Mouse (Mus musculus) kidney, adult 2 months (tissue): ENCODE measurements at regions not wholly inside any gene's neighbourhood (a gene's known extent, or its start where the extent isn't known, plus 50 kb on each side); places are given as distances from the start of the nearest gene placed in this dataset.

Experiments
- DNase-seq: peaks from one replicate; pipeline ENCODE4 v3.0.0; 2021
- H3K27ac ChIP-seq: fragments of 200-500 bp; 2 replicates; pipeline ENCODE4 v1.5.1; 2012; ENCODE audit warnings: low read depth, low read length, control low read depth, inconsistent platforms; ENCODE audit not compliant: insufficient read depth
- H3K27me3 ChIP-seq: fragments of 200-500 bp; replicated peaks from 2 replicates; pipeline ENCODE4 v1.6.1; 2012; ENCODE audit warnings: mild to moderate bottlenecking, moderate library complexity, low read length, inconsistent platforms; ENCODE audit not compliant: control insufficient read depth, insufficient read depth
- H3K36me3 ChIP-seq: fragments of 200-500 bp; 2 replicates; pipeline ENCODE4 v1.6.1; 2012; ENCODE audit warnings: mild to moderate bottlenecking, moderate library complexity, low read length, inconsistent platforms; ENCODE audit not compliant: control insufficient read depth, insufficient read depth
- H3K4me1 ChIP-seq: fragments of 200-500 bp; 2 replicates; pipeline ENCODE4 v1.6.1; 2011; ENCODE audit warnings: low read length; ENCODE audit not compliant: control insufficient read depth, insufficient read depth
- H3K4me3 ChIP-seq: fragments of 200-500 bp; 2 replicates; pipeline ENCODE4 v1.5.1; 2011; ENCODE audit warnings: mild to moderate bottlenecking, low read depth, low read length, control low read depth; ENCODE audit not compliant: insufficient read depth
- CTCF ChIP-seq: fragments of 200-500 bp; conservative IDR thresholded peaks from 2 replicates; pipeline ENCODE4 v1.5.1; 2011; ENCODE audit warnings: low read depth, mild to moderate bottlenecking, control low read depth, low read length, moderate library complexity, mixed read lengths; ENCODE audit not compliant: insufficient read depth, insufficient read length
- POLR2A ChIP-seq: fragments of 200-500 bp; IDR thresholded peaks from one replicate; pipeline ENCODE4 v1.6.1; 2011; ENCODE audit warnings: low read depth, low read length, control low read depth
- WGBS: fragments of 180-500 bp; shearing (Covaris S2); methylation state at CpG from one replicate; pipeline ENCODE4 v1.1.7; 2018; 5-methylcytosine and 5-hydroxymethylcytosine counted together

GRCm38 (mm10) chr6:98872334-98872733, 529.8 kb upstream of the Gm765 start:
- Histone ChIP-seq H3K27ac (no peak overlapping the region), H3K36me3 (no peaks in the 10 kb centered on the region), H3K27me3 (no peaks in the 10 kb centered on the region; the same call in 1 of the 2 replicates), H3K4me3 (no peak overlapping the region), H3K4me1 (no peaks in the 10 kb centered on the region)
- TF ChIP-seq CTCF (no peak), POLR2A (no peak)
- DNase-seq: no peak
- WGBS: 51% methylated on average over 3 of the region's 3 CpGs

GRCm38 (mm10) chr6:98869772-98870171, 527.2 kb upstream of the Gm765 start:
- no peak for DNase-seq
- H3K27ac ChIP-seq: no peak overlapping the region
- H3K36me3 ChIP-seq: no peaks in the 10 kb centered on the region
- 88% methylated on average over 6 of the region's 6 CpGs for WGBS
- no peak overlapping the region for H3K4me3 ChIP-seq
- no peaks in the 10 kb centered on the region; the same call in 1 of the 2 replicates for H3K27me3 ChIP-seq
- H3K4me1 ChIP-seq: no peaks in the 10 kb centered on the region
- no peak for TF ChIP-seq CTCF
- TF ChIP-seq POLR2A: no peak

GRCm38 (mm10) chr6:98864306-98864705, 521.8 kb upstream of the Gm765 start:
- no peak for DNase-seq
- H3K27ac ChIP-seq: no peak overlapping the region
- H3K4me3 ChIP-seq: no peak overlapping the region
- TF ChIP-seq POLR2A (no peak), CTCF (no peak)
- no peaks in the 10 kb centered on the region for H3K4me1 ChIP-seq
- 60% methylated on average over 2 of the region's 2 CpGs for WGBS
- H3K27me3 ChIP-seq: no peaks in the 10 kb centered on the region; the same call in 1 of the 2 replicates
- no peaks in the 10 kb centered on the region for H3K36me3 ChIP-seq

GRCm38 (mm10) chr6:98855958-98856357, 513.4 kb upstream of the Gm765 start:
- 73% methylated on average over 1 of the region's 1 CpGs for WGBS
- no peak overlapping the region for H3K27ac ChIP-seq

GRCm38 (mm10) chr6:98850906-98851305, 508.4 kb upstream of the Gm765 start:
- WGBS: 76% methylated on average over 2 of the region's 2 CpGs
- no peak overlapping the region for H3K4me3 ChIP-seq
- no peak for DNase-seq
- no peaks in the 10 kb centered on the region for H3K36me3 ChIP-seq
- H3K27ac ChIP-seq: no peak overlapping the region
- H3K27me3 ChIP-seq: no peaks in the 10 kb centered on the region
- H3K4me1 ChIP-seq: no peaks in the 10 kb centered on the region
- TF ChIP-seq CTCF (no peak), POLR2A (no peak)

More at GRCm38 (mm10) chr6:98855958-98856357, 513.4 kb upstream of the Gm765 start:
- Histone ChIP-seq H3K4me1 (no peaks in the 10 kb centered on the region), H3K36me3 (no peaks in the 10 kb centered on the region), H3K4me3 (no peak overlapping the region), H3K27me3 (no peaks in the 10 kb centered on the region)
- TF ChIP-seq CTCF (no peak), POLR2A (no peak)
- no peak for DNase-seq

- DNase-seq: no peak
- H3K27me3 ChIP-seq: no peaks in the 10 kb centered on the region
- H3K27ac ChIP-seq: no peak overlapping the region
- no peak for TF ChIP-seq POLR2A
- no peaks in the 10 kb centered on the region for H3K4me1 ChIP-seq
- WGBS: 75% methylated on average over 1 of the region's 1 CpGs
- H3K36me3 ChIP-seq: no peaks in the 10 kb centered on the region
- no peak overlapping the region for H3K4me3 ChIP-seq
Measured at GRCm38 (mm10) chr6:98848835-98849234, 506.3 kb upstream of the Gm765 start.

- DNase-seq: no peak
- no peaks in the 10 kb centered on the region for H3K36me3 ChIP-seq
- TF ChIP-seq POLR2A (no peak), CTCF (no peak)
- no peaks in the 10 kb centered on the region for H3K27me3 ChIP-seq
- H3K4me3 ChIP-seq: no peak overlapping the region
- WGBS: 57% methylated on average over 5 of the region's 5 CpGs
- no peaks in the 10 kb centered on the region for H3K4me1 ChIP-seq
- no peak overlapping the region for H3K27ac ChIP-seq
Measured at GRCm38 (mm10) chr6:98846001-98846695, 503.6 kb upstream of the Gm765 start.

GRCm38 (mm10) chr6:98843598-98843997, 501.0 kb upstream of the Gm765 start:
- TF ChIP-seq POLR2A (no peak), CTCF (no peak)
- no peak overlapping the region for H3K27ac ChIP-seq

More at GRCm38 (mm10) chr6:98843598-98843997, 501.0 kb upstream of the Gm765 start:
- Histone ChIP-seq H3K4me3 (no peak overlapping the region), H3K27me3 (no peaks in the 10 kb centered on the region), H3K4me1 (no peaks in the 10 kb centered on the region), H3K36me3 (no peaks in the 10 kb centered on the region)
- no peak for DNase-seq
- WGBS: 79% methylated on average over 5 of the region's 5 CpGs
